Mouse (Mus musculus) kidney, postnatal 10 days (tissue): ENCODE results near the gene Gm10134.
"Not testable (repeated sequence)": the region's sequence is repeated elsewhere in the genome, so short reads cannot be mapped to it uniquely, and the experiment has no call there.

Source experiments
- DNase-seq: peaks from one replicate; pipeline ENCODE4 v3.0.0; 2021; ENCODE audit warnings: mixed read lengths

Gene Gm10134

GRCm38 (mm10) chr2:28505795-28506194, at the start of gene Gm10134:
Gene Gm10134 (plus strand): TSS chr2:28506095.
- peak; percentile 3 for DNase-seq

DNA sequence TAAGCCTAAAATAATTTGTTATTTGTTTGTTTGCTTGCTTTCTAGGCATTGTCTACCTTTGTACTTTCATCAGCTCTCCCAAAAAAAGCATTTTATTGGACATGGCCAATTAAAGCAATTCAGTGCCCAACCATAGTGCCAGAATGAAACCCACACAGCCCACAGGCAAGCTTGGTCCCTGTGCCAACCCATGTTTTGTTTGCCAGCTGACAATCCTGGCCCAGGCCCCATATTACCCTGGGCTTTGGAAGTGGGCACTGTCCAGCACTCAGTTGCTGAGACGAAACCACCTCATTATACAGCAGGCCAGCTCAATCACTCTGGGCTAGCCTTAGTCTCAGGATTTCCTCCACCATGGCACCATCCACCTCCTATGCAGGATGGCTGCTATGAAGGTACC, 49.3 kb upstream of the Gm10134 start:
- no peak for DNase-seq

GRCm38 (mm10) chr2:28463919-28464318, 42.0 kb upstream of the Gm10134 start:
- peak; percentile 67 for DNase-seq

DNA sequence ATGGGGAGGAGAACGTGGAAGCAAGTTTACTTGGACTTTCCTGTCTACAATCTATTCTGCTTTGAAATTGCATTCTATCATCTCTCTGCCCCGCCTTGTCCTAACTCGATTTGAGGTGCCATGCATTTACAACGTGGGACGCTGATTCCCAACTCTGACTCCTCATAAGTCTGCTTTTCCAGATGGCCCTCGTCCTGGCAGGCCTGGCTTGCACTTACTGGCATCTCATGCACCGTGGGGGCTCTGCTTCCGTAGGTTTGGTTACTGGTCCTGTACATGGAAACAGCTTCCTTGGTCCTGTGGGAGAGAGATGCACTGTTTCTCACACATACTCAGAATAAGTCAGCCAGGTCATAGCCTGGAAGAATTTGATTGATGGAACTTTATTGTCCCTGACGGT, 41.0 kb upstream of the Gm10134 start:
- DNase-seq: no peak

- DNase-seq: peak; percentile 82
Measured at GRCm38 (mm10) chr2:28465836-28466518, 39.9 kb upstream of the Gm10134 start, which contains the start of gene 1700007K13Rik. Gene 1700007K13Rik (minus strand): TSS chr2:28466332.

DNA sequence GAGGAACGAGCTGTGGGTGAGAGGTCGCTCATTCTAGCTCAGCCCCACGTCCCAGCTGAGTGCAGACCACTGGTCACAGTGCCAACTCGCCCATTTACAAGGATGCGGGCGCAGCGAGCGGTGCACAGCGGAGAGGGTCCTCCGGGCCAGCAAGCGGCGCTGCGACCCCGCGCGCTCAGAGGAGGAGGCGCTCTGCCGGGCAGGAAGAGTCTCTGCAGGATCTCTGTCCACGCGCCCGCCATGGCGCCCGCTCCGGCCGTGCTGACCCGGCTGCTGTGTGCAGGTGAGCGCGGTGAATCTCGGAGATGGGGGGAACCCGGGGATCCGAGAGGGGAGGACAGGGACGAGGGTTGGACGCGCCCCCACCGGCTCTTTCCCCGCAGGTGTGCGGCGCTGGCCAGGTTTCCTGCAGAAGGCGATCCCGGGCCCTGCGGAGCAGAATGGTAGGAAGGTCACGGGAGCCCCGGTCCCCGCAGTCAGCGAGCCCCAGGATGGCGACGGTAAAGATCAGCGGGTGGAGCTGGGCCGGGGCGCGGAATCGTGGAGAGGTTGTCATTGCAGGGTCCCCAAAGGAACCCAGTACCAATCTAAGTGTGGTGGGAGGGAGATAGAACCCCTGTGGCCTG, 37.9 kb upstream of the Gm10134 start, which contains the start of gene Mrps2:
TSS of gene Mrps2 (plus strand) at position 207 of the 626 bp plus-strand sequence.
- DNase-seq: peak; percentile 92

GRCm38 (mm10) chr2:28468486-28469225, 37.2 kb upstream of the Gm10134 start:
- no peak for DNase-seq

GRCm38 (mm10) chr2:28469461-28469860, 36.4 kb upstream of the Gm10134 start:
- no peak for DNase-seq

DNA sequence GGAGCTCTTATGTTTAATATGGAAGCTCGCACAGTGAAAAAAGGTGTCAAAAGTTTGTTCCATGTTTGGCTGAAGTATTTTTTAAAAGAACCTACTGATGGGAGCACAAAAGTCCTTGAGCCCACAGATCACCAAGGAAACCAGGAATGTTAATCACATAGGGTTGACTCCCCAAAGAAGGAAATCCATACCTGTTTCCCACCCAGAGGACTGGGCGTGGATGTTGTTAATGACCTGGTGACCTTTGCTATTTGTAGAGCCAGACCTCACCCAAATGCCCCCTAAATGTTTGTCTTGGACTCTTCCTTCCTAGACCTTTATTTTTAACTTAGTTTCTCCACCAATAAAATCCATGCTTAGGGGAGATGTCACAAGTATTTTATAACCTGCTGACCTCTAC, 35.3 kb upstream of the Gm10134 start:
- no peak for DNase-seq

GRCm38 (mm10) chr2:28472011-28472410, 33.9 kb upstream of the Gm10134 start:
- not testable (repeated sequence) for DNase-seq

DNA sequence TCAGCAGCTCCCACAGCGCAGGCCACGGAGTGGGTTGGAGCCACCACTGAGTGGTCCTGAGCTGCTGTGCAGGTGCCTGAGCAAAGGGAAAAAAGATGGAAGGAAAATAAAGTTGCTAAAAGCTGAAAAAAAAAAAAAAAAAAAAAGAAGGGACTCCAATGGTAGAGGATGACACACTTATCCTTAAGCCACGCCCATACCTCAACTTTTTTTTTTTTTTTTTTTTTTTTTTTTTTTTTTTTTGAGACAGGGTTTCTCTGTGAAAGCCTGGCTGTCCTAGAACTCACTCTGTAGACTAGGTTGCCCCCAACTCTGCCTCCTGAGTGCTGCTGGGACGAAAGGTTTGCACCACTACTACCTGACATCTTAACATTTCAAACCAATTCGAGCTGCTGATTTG, 27.9 kb upstream of the Gm10134 start:
- not testable (repeated sequence) for DNase-seq

DNA sequence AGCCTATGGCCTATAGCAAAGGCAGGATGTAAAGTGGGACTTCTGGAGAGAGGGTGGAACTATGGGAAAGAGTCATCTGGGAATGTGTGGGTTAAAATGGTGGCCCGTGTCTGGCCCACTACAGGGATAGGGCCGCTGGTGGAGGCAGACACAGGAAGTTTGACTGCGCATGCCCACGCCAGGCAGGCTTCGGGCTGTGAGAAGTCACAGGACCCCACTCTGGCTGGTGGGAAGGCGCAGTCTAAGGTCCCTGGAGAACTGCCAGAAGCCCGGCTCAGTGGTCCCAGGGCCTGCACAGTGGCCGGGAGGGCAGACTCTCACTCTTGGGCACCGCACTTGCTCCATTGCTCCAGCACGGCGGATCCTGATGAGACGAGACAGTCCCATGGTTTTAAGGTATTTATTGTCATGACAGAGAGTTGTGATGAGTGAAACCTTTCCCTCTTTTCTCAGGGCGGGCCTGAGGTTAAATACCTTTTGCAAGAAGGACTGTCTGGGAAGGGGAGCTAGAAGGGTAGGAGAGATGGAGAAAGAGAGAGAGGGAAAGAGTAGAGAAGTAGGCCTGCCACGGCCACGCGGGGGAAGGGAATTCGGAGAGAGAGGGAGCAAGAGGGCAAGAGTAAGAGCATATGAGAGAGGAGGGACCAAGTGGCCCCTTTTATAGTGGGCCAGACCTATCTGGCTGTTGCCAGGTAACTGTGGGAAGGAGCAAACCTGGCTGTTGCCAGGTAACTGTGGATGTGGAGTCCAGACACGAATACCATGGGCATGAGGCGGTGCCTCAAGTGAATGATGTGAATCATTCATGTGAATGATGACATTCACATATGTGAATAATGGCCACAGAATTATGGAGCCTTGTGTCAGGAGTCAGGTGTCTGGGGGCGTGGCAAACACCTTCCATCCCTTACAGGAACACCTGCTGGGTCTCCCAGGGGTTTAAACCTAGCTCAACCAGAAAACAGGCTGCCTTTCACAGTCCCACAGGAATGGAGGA, 26.4 kb upstream of the Gm10134 start:
- DNase-seq: no peak

- no peak for DNase-seq
Measured at GRCm38 (mm10) chr2:28483861-28484260, 22.0 kb upstream of the Gm10134 start.

DNA sequence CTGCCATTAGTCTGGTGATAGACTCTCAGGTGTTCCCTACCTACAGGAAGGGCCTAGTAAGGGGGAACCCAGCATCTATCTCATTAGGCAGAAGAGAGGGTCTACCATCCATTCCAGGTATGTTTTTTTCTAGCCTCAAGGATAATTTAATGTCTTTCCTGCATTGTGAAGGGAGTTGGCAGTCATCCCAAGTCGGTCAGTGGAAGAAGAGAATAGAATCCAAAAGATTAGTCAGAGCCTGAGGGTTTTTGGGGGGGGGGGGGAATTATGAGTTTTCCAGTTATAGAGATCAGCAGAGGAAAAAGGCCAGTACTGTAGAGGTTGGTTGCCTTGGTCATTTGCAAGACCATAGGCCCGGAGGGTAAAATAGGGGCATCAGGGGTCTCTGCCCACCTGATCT, 11.4 kb upstream of the Gm10134 start:
- no peak for DNase-seq

DNA sequence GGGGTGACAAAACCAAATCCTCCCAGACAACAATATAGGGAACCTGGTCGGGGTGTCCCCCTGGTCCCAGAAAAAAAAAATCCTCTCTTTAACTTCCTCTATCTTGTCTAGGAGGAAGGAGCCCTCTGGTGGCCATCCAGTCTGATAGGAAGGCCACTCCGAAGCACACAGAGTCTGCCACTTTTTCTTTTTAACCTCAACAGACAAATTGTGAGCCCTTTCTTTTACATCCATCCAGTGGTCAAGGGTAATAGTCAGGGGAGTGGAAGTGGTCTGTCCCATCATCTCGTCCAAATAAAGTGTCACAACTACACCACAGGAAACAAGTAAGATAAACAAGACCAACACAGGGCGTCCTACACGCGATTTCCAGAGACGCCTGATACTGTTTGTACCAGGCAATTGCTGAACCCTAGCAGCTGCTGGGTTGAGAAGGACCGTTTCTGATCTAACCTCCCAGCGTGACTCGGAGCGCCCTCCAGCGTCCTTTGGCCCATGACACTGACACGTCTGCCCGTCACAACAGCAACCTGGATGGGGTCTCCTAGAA, 10.6 kb upstream of the Gm10134 start:
- peak; percentile 71 for DNase-seq

GRCm38 (mm10) chr2:28495801-28496595, 9.9 kb upstream of the Gm10134 start:
- DNase-seq: peak; percentile 45

DNA sequence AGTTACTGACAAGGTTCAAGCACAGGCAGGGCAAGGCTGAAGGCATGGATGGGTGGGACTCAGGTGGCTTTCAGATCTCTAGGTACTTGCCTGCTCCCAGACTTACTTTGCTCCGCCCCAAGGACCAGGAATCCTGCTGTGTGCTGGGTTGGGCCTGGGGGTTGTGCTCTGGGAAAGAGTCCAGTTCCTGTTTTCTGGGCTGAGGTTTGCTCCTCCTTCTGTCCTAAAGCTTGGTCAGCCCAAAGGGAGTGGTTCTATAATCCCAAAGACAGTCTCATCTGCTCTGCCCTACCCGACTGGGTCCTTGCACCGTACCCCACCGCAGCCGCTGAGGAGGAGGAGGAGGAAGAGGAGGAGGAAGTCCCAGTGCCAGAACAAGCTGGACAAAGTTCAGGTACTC, 9.2 kb upstream of the Gm10134 start, which contains the start of gene Gbgt1:
TSS of gene Gbgt1 (plus strand) at position 221 of the 400 bp plus-strand sequence.
- DNase-seq: peak; percentile 53

DNA sequence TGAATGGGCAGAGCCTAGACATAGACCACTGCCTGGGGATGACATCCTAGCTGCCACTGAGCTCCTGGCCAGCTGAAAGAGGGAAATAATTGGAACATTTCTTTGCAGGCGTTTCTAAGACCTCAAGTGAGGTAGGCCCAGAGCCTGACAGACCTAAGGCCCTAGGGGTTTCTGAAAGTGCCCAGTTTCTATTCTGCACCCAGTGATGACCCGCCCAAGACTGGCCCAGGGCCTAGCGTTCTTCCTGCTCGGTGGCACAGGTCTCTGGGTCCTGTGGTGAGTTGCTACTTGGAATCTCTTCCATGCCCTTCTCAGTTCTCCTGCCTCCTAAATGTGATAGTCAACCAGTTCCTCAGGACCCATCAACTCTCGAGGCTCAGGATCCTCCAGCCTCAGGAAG, 8.3 kb upstream of the Gm10134 start:
- no peak for DNase-seq

DNA sequence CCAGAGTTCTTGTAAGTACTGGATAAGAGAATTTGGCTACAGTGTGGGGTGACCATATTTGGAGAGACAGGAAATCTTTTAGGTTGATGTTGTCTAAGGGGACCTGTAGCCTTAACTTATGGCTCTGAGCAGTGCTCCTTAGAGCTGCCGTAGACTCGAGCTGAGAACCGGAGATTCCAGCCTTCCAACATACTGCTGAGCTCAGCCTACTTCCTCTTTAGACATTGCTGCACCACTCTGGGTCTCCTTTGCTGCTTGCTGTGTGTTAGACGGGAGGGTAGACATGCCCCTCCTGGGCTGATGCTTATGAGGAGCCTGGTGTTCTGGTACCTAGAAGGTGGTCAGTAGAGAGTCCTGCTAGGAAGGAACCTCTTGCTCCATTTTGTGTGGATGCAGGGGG, 7.5 kb upstream of the Gm10134 start:
- DNase-seq: no peak

DNA sequence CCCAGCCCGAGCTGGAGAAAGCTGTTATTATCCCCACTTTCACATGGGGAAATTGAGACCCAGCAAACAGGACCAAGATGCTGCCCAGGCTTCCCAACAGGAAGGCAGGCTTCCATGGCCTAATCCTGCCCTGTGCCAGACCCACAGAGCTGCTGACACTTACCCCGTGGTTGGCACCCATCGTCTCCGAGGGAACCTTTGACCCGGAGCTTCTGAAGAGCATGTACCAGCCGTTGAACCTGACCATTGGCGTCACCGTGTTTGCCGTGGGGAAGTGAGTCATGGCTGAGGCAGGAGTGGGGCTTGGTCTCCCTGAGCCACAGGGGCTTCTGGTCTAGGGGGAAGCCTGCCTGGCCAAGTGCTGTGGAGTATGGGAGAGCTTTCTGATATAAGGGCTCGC, 2.9 kb upstream of the Gm10134 start:
- peak; percentile 5 for DNase-seq

DNA sequence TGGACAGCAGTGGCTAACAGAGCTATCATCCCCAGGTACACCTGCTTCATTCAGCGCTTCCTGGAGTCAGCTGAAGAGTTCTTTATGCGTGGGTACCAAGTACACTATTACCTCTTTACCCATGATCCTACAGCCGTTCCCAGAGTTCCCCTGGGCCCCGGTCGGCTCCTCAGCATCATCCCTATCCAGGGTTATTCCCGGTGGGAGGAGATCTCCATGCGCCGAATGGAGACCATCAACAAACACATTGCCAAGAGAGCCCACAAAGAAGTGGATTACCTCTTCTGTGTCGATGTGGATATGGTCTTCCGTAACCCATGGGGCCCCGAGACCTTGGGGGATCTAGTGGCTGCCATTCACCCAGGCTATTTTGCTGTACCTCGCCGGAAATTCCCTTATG, 1.2 kb upstream of the Gm10134 start:
- peak; percentile 4 for DNase-seq
